Mouse (Mus musculus) kidney, adult 11 months (tissue): ENCODE measurements around the gene Bag6.

ENCODE experiments used
- DNase-seq: peaks from one replicate; pipeline ENCODE4 v3.0.0; 2022

The Bag6 gene

GRCm38 (mm10) chr17:35134801-35135590 is at the start of gene Bag6:
TSS of gene Bag6 (plus strand) at chr17:35135178.
- DNase-seq = peak; percentile 93

GRCm38 (mm10) chr17:35085208-35085865 is 49.6 kb upstream of the Bag6 start, which contains the start of gene Ly6g6f:
TSS of gene Ly6g6f (minus strand) at chr17:35085610.
- DNase-seq = no peak

GRCm38 (mm10) chr17:35088151-35088550 is 46.8 kb upstream of the Bag6 start:
- no peak for DNase-seq

GRCm38 (mm10) chr17:35088825-35089644 is 45.9 kb upstream of the Bag6 start, which contains the start of gene Abhd16a:
TSS of gene Abhd16a (plus strand) at chr17:35089263.
- DNase-seq = peak; percentile 93

GRCm38 (mm10) chr17:35090166-35090932 is 44.6 kb upstream of the Bag6 start:
- DNase-seq = no peak

GRCm38 (mm10) chr17:35092403-35093198 is 42.4 kb upstream of the Bag6 start:
- DNase-seq = no peak

- no peak for DNase-seq
Measured at GRCm38 (mm10) chr17:35094475-35095365, 40.3 kb upstream of the Bag6 start.

- DNase-seq = no peak
Measured at GRCm38 (mm10) chr17:35096597-35096996, 38.4 kb upstream of the Bag6 start.

GRCm38 (mm10) chr17:35097164-35097655 is 37.8 kb upstream of the Bag6 start:
- no peak for DNase-seq

- peak; percentile 49 for DNase-seq
Measured at GRCm38 (mm10) chr17:35100196-35100765, 34.7 kb upstream of the Bag6 start.

GRCm38 (mm10) chr17:35101161-35101560 is 33.8 kb upstream of the Bag6 start:
- DNase-seq = no peak

GRCm38 (mm10) chr17:35102299-35102698 is 32.7 kb upstream of the Bag6 start:
- no peak for DNase-seq

- DNase-seq = peak; percentile 85
Measured at GRCm38 (mm10) chr17:35103221-35103690, 31.7 kb upstream of the Bag6 start.

GRCm38 (mm10) chr17:35104079-35104478 is 30.9 kb upstream of the Bag6 start:
- no peak for DNase-seq

- DNase-seq = no peak
Measured at GRCm38 (mm10) chr17:35104754-35105153, 30.2 kb upstream of the Bag6 start.

GRCm38 (mm10) chr17:35105740-35106389 is 29.1 kb upstream of the Bag6 start:
- peak; percentile 46 for DNase-seq

- no peak for DNase-seq
Measured at GRCm38 (mm10) chr17:35106522-35106921, 28.5 kb upstream of the Bag6 start.

- no peak for DNase-seq
Measured at GRCm38 (mm10) chr17:35108097-35108496, 26.9 kb upstream of the Bag6 start, which contains the start of gene Ly6g5c. TSS of gene Ly6g5c (plus strand) at chr17:35108279.

GRCm38 (mm10) chr17:35111774-35112173 is 23.2 kb upstream of the Bag6 start:
- DNase-seq = no peak
